Mouse (Mus musculus) spleen, adult 2 months (tissue): ENCODE measurements at regions not wholly inside any gene's neighbourhood (a gene's known extent, or its start where the extent isn't known, plus 50 kb on each side); places are given as distances from the start of the nearest gene placed in this dataset.

Experiments
- CTCF ChIP-seq: fragments of 200-500 bp; IDR thresholded peaks from 2 replicates; pipeline ENCODE4 v1.5.1; 2011; ENCODE audit warnings: mild to moderate bottlenecking, inconsistent platforms; ENCODE audit not compliant: insufficient read depth, insufficient read length, insufficient replicate concordance; ENCODE audit errors: extremely low read depth
- POLR2A ChIP-seq: fragments of 200-500 bp; IDR thresholded peaks from 2 replicates; pipeline ENCODE4 v1.6.1; 2011; ENCODE audit warnings: low read depth, low read length, inconsistent platforms

DNA sequence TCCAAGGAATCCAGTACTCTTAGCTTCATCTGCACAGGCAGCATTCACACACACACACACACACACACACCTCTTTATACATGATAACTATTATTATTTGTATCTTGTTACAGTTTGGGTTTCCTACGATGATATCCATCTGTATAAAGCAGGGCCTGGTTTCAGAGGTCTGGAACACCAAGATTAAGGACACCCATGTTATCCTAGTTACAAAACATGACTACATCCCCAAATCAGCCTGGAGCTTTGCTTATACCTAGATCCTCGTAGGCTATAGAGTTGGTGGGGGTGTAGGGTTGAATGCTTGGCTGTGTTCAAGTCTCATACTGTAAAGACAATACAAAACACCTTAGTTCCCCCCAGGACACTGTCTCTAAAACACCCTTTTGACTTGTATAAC is 56.0 kb upstream of the Tpm1 start:
- TF ChIP-seq POLR2A (no peak), CTCF (no peak)
